Mouse (Mus musculus) kidney, postnatal 10 days (tissue): ENCODE data around the gene Pitx2.

Experiments
- DNase-seq: peaks from one replicate; pipeline ENCODE4 v3.0.0; 2021; ENCODE audit warnings: mixed read lengths

Pitx2 gene

GRCm38 (mm10) chr3:129217862-129218370 is 18.2 kb downstream of the Pitx2 start:
- no peak for DNase-seq

GRCm38 (mm10) chr3:129218371-129218921 is 18.8 kb downstream of the Pitx2 start:
- DNase-seq = peak; percentile 30

GRCm38 (mm10) chr3:129220086-129220670 is 20.5 kb downstream of the Pitx2 start:
- DNase-seq = no peak

- peak; percentile 70 for DNase-seq
These were observed 21.2 kb downstream of the Pitx2 start for GRCm38 (mm10) chr3:129220681-129221379.

- peak; percentile 25 for DNase-seq
These were observed 21.9 kb downstream of the Pitx2 start for GRCm38 (mm10) chr3:129221380-129222260.

GRCm38 (mm10) chr3:129222448-129223290 is 23.0 kb downstream of the Pitx2 start:
- DNase-seq = no peak

GRCm38 (mm10) chr3:129223401-129223800 is 23.7 kb downstream of the Pitx2 start:
- no peak for DNase-seq

- peak; percentile 49 for DNase-seq
These were observed 24.5 kb downstream of the Pitx2 start for GRCm38 (mm10) chr3:129223964-129224805.

- DNase-seq = peak; percentile 52
These were observed 25.3 kb downstream of the Pitx2 start for GRCm38 (mm10) chr3:129224806-129225576.

GRCm38 (mm10) chr3:129225577-129226289 is 26.1 kb downstream of the Pitx2 start:
- DNase-seq = peak; percentile 8

- no peak for DNase-seq
These were observed 27.0 kb downstream of the Pitx2 start for GRCm38 (mm10) chr3:129226681-129227080.

GRCm38 (mm10) chr3:129227331-129227730 is 27.7 kb downstream of the Pitx2 start:
- DNase-seq = no peak

- no peak for DNase-seq
These were observed 38.3 kb downstream of the Pitx2 start for GRCm38 (mm10) chr3:129238010-129238409.

- DNase-seq = no peak
These were observed 39.1 kb downstream of the Pitx2 start for GRCm38 (mm10) chr3:129238664-129239258.

- DNase-seq = no peak
These were observed 51.3 kb downstream of the Pitx2 start for GRCm38 (mm10) chr3:129250997-129251396.

- DNase-seq = peak; percentile 15
These were observed 54.6 kb downstream of the Pitx2 start for GRCm38 (mm10) chr3:129254246-129254645.

- DNase-seq = peak; percentile 12
These were observed 56.6 kb downstream of the Pitx2 start for GRCm38 (mm10) chr3:129256283-129256682.

- DNase-seq = no peak
These were observed 57.1 kb downstream of the Pitx2 start for GRCm38 (mm10) chr3:129256766-129257165.

- no peak for DNase-seq
These were observed 58.8 kb downstream of the Pitx2 start for GRCm38 (mm10) chr3:129258497-129258896.
